Mouse (Mus musculus): ENCODE measurements at regions not wholly inside any gene's neighbourhood (a gene's known extent, or its start where the extent isn't known, plus 50 kb on each side); places are given as distances from the start of the nearest gene placed in this dataset.

DNA sequence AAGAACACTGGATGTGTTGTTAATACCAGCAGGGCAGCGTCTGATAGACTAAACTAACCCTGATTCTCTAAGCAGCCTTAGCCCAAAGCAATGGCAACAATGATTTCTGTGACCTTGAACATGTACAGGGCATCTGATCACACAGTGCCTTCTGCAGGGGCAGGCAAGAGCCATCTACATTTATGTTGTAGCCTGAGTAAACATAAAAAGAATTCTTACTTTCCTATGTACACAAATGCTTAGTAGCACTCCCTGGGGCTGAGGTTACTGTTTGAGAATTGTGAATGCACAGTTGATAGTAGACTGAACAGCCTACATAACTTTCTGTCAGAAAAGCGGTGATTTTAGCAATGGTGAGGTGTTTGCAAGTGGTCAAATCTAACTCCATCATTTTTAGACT, 204.9 kb upstream of the Dusp10 start:
- ATAC-seq (ENCODE audit: insufficient number of reproducible peaks, low FRiP score, low TSS enrichment) = no peak

DNA sequence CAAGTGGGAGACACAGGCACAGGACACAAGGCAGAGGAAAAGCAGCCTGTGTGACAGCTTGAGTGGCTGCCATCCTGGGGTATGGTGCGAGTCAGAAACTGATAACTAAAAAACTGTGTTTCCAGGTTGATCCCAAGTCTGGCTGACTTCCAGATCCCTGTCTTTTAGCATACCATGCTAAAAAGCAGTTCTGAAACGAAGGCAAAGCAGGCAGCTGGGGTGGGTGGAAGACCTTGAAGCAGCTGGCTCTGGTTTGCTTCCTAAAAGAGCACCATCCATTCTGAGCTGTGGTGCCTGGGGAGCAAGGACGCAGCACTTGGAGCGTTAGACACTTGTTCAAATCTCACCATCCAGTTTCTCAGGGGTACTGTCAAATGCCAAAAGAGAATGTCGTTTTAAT, 192.5 kb upstream of the Dusp10 start:
- no peak for ATAC-seq (ENCODE audit: insufficient number of reproducible peaks, low FRiP score, low TSS enrichment)

DNA sequence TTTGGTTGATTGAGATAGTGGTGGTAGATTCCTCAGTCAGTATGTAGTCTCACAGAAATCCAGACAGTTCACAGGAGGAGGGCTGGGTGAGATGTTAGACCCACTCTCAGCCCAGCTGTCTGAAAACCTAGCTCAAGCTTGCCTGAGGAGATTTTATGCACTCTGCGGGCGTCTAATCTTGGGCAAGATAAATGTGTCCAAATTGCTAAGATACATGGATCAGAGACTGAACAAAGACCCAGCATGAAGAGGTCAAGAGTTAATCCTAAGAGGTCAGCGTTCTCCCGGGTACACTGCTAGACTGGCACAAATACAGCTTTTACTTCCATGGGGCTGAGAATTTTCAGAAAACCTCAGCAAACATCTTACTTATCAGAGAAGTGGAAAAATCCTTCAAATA, 186.8 kb upstream of the Dusp10 start:
- ATAC-seq (ENCODE audit: insufficient number of reproducible peaks, low FRiP score, low TSS enrichment) = no peak

DNA sequence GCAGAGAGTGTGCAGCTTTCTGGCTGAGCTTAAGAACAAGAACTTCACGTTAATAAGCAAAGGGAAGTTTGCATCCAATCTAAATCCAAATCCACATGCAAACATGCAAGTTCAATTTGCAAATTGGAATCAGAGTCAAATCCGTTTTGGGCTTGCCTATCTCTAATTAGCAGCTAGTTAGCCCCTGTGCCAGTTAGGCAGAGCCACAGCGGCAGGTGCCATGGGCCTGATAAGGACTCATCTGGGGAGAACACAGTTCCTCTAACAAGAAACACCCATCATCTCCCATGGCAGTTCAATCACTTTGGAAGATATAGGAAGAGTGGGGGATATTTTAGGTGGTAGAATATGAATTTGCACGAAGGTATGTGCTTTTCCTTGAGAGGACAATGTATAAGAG, 168.0 kb upstream of the Dusp10 start:
- no peak for ATAC-seq (ENCODE audit: insufficient number of reproducible peaks, low FRiP score, low TSS enrichment)

DNA sequence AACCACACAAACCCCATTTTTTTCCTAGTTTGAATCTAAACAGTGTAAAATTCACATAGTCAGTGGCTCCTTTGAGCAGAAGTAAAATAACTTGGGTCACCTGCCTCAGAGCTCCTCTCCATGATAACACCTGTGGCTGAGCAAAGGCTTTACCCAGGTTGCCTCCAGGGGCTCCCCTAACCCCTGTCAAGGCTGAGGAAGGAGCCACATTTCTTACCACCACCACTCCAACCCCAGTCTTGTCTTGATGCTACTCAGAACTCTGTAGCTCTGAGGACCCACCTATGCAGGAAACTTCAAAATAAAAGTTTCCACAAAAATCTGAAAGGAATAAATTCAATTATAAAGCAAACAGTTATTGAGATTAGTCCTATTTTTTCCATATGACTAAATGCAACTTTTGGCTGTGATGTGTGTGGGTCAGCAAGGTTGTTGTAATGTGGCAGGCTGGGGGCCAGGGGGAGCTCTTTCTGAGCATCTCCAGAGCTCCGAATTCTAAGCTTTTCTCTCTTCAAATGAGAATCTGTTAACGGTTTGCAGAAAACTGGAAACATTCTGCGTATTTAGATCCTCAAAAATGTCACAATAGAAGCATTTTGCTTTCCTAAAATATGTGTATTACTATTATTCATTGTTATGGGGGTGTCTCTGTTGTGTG, 159.0 kb upstream of the Dusp10 start:
- no peak for ATAC-seq (ENCODE audit: insufficient number of reproducible peaks, low FRiP score, low TSS enrichment)

DNA sequence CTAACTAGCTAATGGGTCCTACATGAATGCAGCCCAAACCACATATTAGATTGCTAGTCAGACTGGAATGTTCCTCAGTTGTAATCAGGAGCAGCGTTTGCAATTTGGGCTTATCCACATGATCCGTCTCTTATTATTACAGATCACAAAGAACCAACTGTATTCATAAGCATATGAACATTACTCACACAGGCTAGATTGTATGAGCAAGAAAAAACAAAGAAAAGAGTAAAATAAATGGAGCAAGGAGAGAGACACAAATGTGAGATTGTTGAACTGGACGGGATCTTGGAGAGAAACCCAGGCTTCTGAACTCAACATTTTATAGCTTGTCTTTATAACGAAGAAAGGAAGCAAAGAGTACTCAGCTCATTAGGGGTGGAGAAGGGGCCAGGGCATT, 148.0 kb upstream of the Dusp10 start:
- ATAC-seq (ENCODE audit: insufficient number of reproducible peaks, low FRiP score, low TSS enrichment) = no peak

DNA sequence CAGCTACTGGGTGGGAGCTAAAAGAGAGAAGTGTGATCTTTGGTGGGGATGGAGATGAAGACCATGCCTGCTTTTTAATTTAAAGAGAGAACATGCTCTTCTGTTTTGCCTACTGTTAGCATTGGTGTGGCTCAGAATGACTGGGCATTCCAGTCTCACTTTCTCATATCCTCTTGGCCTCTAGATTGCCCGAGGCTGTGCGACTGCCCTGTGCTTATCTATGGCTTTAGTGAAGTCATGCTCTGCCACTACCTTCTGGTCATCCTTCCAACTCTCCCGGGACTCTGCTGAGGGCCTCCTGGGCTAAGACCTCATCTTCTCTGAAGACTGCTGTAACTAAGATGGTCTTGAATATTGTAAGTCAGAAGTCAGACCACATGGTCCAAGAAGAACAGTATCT, 147.5 kb upstream of the Dusp10 start:
- no peak for ATAC-seq (ENCODE audit: insufficient number of reproducible peaks, low FRiP score, low TSS enrichment)

DNA sequence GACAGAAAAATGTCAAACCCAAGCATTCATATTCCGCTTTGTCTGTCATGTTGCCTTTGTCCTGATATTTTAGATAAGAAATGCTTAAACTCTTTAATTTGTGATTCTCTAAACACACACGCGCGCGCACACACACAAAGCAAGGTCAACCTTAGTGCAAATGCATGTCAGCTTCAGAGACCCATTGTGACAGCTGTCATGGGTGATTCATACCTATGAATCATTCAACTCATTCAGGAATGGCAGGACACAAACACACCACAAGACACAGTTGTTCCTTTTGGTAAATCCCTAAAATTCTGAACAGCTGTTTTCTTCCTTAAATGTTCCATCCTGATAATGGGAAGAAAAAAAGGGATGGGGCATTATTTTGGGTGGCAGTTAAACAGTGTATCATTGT, 144.1 kb upstream of the Dusp10 start:
- ATAC-seq (ENCODE audit: insufficient number of reproducible peaks, low FRiP score, low TSS enrichment) = no peak

DNA sequence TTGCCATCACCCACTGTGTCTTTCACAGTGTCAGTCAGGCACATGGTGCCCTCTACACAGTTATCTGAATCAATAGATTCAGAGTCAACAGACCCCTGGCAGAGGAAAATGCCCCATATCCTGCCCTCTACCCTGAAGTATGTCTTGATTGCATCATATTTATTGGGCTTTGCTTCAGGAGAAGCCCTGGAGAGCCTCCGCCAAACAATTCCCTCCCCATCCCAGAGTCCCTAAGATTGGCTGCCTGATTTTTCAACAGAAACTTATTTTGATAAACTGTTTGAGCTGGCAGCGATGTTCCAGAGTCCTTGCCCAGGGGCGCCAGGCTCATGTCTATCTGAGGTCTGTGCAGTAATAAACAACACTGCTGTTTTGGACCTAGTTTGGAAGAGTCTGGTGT, 117.2 kb upstream of the Dusp10 start:
- no peak for ATAC-seq (ENCODE audit: insufficient number of reproducible peaks, low FRiP score, low TSS enrichment)

DNA sequence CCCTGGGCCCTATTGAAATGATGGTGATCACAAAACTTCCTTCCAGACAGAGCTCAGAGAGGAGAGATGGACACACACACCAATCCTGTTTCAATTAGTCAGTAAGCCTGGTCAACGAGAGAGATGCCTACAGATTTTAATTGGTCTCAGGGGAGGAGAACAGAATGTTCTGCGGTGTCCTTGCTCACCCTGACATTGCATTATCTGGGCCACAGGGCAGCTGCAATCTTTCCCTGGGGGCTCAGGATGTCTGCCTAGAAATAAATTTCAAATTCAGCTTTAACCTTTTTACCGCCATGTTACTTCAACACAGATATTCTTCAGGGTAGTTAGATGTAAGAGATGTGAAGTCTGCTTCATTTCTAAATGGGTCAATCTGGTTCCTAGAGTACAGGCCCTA, 115.0 kb upstream of the Dusp10 start:
- no peak for ATAC-seq (ENCODE audit: insufficient number of reproducible peaks, low FRiP score, low TSS enrichment)

DNA sequence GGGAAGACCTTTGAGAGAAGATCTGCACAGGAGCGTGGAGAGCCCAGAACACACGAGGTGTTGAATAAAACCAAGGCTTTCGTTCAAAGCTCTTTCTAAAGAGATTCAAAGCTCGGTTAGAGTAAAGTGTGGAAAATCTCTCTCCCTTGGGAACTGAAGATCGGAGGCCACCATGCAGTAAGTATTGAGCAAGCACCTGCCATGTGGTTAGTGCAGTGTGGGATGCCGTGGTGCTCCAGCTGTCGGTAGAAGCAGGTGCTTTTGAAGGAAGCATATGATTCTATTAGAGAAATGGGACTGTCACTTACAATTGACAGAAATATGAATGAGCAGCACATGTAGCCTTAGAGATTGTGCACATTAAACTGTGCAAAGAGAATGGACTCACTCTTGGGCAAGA, 108.5 kb upstream of the Dusp10 start:
- no peak for ATAC-seq (ENCODE audit: insufficient number of reproducible peaks, low FRiP score, low TSS enrichment)

DNA sequence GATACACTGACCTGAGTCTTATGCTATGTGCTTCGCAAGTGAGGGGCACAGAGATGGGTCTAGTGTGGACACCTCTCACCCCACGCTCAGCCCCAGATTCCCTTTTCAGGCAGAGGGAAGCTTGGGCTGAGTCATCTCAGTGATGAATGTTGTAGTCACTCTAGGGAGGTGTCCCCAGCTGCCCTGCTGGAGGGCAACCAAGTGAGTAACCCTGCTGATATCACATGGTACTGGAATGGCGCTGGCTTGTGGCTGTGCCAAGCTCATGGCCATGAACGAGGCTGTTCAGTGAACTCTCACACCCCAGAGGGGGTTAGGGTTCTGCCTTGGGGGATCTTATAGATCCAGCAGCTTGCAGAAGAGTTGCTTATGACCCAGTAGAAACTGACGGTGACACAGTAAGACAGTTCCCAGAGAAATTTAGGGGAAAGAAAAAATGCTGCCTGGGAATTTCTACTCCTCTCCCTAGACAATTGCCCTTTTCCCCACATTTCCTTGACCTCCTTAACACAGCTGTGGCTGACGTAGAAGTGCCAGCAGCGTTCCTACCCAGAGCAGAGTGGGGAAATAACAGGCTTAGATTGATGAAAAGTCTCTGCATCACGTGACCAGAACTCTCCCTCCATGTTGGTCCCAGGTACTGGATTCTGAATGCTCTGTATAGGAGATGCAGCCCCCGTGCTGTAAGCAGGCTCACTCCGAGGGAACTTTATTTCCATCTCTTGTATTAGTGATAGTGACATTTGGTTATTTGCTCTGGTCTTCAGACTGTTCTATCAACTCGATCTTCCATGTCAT, 107.6 kb upstream of the Dusp10 start:
- peak; percentile 18; the same call in 1 of the 2 replicates for ATAC-seq (ENCODE audit: insufficient number of reproducible peaks, low FRiP score, low TSS enrichment)

DNA sequence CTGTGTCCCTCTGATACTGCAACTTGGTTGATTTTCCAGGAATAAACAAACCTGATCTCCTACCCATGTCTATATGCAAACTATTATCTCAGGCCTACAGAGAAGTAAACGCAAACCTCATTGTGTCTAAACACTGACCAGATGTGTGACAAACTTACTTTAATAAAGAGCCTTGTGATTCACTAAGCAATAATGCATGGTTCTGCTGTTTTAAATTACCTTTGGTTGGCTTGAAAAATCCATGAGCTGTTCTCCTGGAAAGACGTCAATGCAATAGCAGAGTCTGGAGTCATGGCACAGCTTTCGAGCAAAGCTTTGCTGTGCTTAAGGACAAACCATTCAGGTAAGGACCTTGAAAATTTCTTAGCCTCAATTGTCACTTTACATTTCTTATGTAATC, 95.4 kb upstream of the Dusp10 start:
- ATAC-seq (ENCODE audit: insufficient number of reproducible peaks, low FRiP score, low TSS enrichment) = no peak

DNA sequence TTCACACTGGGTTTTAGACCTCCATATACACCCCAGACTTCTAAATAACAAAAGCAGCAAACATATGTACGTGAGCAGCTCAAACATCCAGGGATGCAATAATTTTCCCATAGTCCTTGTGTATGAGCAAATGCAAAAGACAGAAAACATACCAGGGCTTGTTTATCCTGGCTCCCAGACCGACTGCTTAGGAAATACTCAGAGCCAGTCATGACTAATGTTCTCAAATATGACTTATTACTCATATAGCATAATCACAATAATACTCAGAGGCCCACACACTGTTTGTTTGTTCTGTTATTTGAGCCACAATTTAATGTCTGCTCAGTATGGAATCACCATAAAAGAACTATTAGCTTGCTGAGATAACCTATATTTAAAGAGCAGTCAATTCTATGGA, 91.8 kb upstream of the Dusp10 start:
- ATAC-seq (ENCODE audit: insufficient number of reproducible peaks, low FRiP score, low TSS enrichment) = no peak

DNA sequence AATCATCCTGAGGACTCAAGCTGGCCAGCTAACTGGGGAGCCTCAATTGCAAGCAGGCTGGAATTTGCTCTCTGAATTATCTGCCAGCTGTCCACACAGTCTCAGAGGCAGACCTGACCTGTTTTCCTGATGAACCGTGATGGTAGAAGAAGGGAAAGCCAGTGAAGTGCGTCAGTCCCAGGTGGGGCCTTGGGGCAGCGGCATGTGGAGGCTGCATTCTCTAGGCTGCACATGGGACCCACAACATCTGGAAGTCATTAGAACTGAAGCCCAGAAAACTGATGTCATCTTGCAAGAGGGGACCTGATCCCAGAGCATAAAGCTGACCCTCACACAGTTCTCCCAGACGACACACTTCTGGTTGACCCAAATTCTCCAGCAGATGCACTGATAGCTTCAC, 84.6 kb upstream of the Dusp10 start:
- ATAC-seq (ENCODE audit: insufficient number of reproducible peaks, low FRiP score, low TSS enrichment) = no peak

DNA sequence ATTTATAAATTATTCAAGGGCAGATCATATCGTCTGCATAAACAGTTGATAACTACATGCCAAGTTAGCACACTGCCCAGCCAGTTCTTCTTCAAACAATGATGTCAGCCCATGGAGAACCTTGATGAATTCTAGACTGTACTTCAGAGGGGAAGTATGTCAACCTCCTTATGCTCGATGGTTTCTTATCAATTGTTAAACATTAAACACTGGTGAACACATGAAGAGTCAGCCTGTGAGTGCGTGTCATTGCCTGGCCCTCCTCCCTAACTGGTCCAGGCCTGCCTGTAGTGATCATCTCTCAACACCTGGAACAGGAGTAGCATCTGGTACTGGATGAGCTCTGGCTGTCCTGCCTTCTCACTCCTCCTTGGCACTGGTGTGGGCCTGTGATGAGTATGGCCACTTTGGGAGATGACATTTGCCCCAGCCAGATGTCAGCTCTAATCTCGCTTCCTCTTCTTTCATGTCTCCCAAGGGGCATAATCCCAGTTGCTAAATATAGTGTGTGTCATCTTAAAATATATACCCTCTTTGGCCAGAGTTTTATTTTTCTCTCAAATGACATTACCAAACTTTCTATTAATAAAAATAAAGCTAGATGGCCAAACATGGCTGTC, 82.6 kb upstream of the Dusp10 start:
- no peak for ATAC-seq (ENCODE audit: insufficient number of reproducible peaks, low FRiP score, low TSS enrichment)

DNA sequence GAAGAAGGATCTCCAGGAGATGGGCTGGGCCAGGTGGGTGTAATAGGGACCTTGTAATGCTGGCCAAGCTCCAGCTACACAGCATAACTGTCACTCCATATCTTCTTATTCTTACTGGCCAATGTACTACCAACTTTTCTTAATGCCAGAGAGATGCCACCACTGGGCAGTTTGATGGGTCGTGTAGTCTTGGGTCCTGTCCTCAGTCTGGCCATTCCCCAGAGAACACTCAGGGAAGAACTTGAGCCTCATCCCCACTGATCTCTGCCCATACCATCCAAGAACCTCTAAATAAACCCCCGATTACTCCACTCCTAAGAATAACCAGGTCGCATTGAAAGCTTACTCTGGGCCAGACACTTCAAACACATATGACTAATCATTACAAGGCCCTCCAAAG, 82.0 kb upstream of the Dusp10 start:
- no peak for ATAC-seq (ENCODE audit: insufficient number of reproducible peaks, low FRiP score, low TSS enrichment)

DNA sequence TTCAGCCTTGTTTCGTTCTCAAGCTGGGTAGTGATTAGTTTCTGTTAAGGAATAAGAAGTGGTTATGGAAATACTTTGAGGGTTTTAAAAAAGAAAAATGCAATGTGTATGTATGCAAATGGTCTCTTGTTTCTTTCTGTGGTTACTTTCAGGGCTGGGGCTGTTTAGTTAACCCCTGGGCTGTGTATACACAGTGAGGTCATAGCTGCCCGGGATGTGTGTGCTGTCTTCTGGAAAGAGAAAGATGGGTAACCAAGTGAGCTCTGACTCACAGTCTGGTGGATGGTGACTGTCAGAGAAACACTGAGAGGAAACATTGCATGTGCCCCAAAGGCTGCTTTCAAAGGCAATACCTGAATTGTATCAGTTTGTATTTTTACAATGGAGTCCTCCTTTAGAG, 79.3 kb upstream of the Dusp10 start:
- ATAC-seq (ENCODE audit: insufficient number of reproducible peaks, low FRiP score, low TSS enrichment) = no peak

DNA sequence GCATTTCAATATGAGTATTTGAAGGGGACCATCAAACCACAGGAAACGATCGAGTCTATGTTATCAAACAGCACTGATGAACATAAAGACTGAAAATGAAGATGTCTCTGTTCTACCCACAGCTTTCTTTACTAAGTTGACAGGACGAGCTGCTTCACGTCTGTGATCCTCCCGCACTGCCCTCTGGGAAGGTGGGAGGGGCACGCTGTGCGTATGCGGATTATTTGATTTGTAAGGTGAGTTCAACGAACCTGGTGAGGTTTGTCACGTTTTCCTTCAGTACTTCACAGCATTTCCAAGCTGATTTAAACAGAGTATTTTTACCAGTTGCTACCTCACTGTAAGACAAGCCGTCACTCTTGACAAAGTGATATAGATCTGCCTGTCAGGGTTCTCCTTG, 75.9 kb upstream of the Dusp10 start:
- ATAC-seq (ENCODE audit: insufficient number of reproducible peaks, low FRiP score, low TSS enrichment) = no peak

DNA sequence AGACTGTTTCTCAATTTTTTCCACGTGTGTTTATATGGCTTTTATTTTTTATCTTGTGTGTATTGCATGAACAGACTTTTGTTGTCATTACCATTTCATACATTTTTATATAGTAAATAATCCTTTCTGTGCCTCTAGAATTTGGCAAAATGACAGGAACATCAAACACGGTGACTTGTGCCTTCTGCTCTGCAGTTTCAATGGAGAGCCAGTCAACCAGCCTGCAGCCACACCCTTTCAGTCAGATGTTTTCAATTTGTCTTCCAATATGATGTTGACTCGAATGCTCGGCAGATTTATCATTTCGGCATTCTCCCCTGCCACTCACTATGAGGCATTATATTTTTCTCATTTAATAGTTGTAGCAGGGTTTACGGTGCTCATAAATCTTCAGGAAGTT, 74.7 kb upstream of the Dusp10 start:
- ATAC-seq (ENCODE audit: insufficient number of reproducible peaks, low FRiP score, low TSS enrichment) = no peak

DNA sequence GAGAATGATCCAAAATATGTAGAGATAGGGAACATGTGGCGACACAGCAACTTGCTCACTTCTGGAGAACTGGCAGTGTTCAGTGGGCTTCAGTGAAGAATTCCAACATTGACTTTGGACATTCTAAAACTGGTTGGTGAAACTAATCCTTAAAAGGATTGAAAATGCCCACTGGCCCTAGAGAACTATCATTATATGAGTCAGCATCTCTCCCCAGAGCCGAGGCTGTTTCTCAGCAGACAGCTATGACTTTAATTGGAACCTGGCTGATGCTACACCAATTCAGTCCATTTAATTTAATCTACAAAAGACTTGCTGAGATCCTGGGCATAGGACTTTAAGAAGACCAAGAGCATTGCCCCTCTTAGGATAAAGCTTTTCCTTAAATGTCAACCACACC, 72.4 kb upstream of the Dusp10 start:
- no peak for ATAC-seq (ENCODE audit: insufficient number of reproducible peaks, low FRiP score, low TSS enrichment)

DNA sequence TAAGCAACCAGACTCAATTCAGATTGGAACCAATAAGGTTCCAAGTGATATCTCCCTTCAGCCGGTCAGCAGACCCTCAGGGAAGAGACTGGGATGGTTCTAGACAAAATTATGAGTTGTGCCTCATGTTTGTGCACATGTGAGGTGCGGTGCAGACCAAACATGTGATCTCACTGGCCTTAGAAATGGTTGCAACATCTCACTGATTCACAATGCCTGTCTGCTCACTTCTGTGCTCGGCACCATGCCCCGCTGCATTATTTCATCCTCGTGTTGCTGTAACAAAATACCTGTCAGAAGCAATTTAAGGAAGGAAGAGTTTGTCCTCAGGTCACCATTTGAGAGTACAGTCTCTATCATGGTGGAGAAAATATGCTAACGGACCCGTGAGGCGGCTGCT, 66.9 kb upstream of the Dusp10 start:
- no peak for ATAC-seq (ENCODE audit: insufficient number of reproducible peaks, low FRiP score, low TSS enrichment)

All from cerebellum, adult (tissue).